Mouse (Mus musculus) brain, embryonic 14.5 days (tissue): ENCODE measurements around the gene Epha4.

Experiments used
- CTCF ChIP-seq: fragments of 200-500 bp; IDR thresholded peaks from 2 replicates; pipeline ENCODE4 v1.5.1; 2012; ENCODE audit warnings: inconsistent platforms, mild to moderate bottlenecking, moderate library complexity, borderline replicate concordance; ENCODE audit not compliant: insufficient read depth, insufficient read length; ENCODE audit errors: extremely low read depth
- POLR2A ChIP-seq: fragments of 200-500 bp; IDR thresholded peaks from 2 replicates; pipeline ENCODE4 v1.6.1; 2012; ENCODE audit warnings: mild to moderate bottlenecking, inconsistent platforms, borderline replicate concordance; ENCODE audit not compliant: poor library complexity, insufficient read depth, insufficient read length, severe bottlenecking; ENCODE audit errors: extremely low read depth

DNA sequence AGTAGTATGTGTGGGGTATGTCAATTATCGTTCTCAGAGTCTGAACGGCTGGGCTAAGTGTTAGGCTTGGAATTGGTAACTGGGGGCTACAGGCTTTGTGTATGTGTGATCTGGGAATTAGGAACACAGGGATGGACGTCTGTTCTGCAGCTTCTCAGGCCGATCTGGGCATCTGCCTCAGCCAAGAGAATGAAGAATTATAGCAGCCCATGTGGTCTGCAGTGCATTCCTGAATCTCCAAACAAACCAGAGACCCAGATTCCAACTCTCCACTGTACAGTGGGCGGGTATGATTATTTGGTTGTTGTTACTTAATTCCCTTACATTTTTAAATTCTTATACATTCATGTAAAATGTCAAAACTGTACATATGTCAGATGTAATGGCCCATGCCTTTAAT is 43.4 kb downstream of the Epha4 start:
- TF ChIP-seq CTCF: no peak
- TF ChIP-seq POLR2A: no peak
